Mouse (Mus musculus): Measurements from ENCODE around the gene Kif5a.

Kif5a gene

GRCm38 (mm10) chr10:127189651-127190381, 73.3 kb downstream of the Kif5a start, which contains the start of gene Arhgef25:
TSS of gene Arhgef25 (minus strand) at chr10:127190083.
- DNase-seq: peak in 1 of 2 experiments; percentile 57

- DNase-seq: peak; percentile 59 to 64
These were observed 74.0 kb downstream of the Kif5a start for GRCm38 (mm10) chr10:127189116-127189650.

DNA sequence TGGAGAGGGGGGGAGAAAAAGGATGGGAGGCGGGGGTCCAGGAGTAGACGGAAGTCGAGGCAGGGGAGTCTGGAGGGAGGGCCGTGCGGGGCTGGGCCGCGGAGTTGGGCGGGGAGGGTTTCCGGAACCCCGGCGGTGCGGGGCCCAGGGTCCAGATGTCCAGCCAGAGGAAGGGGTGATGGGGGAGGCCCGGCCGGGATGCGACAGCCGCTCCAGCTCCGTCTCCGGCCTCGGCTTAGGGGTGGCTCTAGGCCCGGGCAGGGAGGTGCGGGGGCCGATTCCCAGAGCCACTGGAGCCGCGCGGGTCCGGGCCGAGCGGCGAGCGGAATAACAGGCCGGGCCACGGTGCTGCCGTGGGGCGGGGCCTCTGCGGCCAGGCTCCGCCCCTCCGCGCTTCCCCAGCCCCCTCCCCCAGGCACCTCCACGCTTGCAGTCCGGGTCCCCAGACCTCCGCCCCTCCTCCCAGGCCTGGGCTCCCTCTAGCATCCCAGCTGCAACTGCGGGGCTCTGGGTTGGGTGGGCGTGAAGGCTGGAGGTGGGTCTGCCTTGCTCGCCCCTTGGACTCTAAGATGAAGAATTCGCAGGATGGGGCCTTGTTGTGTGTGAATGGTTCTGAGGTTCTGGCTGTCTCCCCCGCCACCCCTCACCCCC, 74.6 kb downstream of the Kif5a start:
- peak; percentile 81 to 88 for DNase-seq

- DNase-seq: no peak
These were observed 75.1 kb downstream of the Kif5a start for GRCm38 (mm10) chr10:127188079-127188453.

DNA sequence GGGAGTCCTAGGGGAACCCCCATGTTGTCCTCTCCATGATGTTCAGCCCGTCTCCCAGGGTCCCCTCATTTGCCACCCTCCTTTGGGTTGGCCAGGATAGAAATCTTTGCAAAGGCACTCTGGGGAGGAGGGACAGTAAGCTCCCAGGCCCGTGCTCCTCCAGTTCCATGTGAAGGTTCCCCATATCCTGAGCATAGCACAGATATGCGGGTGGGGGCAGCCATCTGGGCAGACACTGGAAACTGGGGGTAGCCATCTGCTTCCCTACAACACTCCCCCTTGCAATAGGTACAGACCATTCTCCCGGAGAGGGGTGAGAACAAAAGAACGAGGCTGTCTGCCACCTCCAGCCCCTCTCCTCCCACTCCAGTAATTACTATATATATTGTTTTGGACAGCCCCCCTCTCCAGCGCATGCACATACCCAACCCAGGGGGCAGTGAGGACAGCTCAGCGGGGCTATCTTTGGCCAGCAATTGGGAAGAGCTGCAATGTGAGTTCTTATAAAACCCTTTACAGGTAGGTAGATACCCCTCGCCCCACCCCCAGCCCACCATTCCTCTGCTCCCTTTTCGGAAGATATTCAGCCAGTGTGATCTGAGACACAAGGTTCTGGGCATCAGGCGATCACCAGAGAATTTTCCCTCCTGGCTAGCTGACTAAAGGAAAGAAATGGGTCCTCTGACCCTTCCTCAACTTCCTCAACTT, 75.6 kb downstream of the Kif5a start:
- DNase-seq: peak; percentile 46 to 61

- DNase-seq: no peak
These were observed 76.7 kb downstream of the Kif5a start for GRCm38 (mm10) chr10:127186451-127186850.

DNA sequence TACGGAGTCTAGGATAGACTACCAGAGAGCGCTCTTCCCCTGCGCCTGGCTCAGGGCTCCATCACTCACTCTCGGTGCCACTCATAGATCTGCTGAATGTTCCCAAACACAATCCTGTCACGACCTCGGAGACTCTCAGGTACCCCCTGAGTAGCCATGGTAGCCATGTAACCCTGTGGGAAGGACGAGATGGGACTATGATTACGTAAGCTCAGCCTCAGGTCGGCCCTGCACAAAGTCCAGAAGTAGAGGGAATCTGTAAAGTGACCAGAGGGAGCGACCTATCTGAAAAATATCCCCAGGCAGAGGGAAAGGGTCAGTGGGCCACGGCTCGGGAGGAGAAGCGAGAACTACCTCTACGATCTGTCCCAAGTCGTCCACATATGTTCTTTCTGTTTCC, 77.6 kb downstream of the Kif5a start:
- DNase-seq: no peak

GRCm38 (mm10) chr10:127185101-127185500, 78.0 kb downstream of the Kif5a start:
- no peak for DNase-seq

- DNase-seq: no peak
These were observed 79.4 kb downstream of the Kif5a start for GRCm38 (mm10) chr10:127183759-127184158.

DNA sequence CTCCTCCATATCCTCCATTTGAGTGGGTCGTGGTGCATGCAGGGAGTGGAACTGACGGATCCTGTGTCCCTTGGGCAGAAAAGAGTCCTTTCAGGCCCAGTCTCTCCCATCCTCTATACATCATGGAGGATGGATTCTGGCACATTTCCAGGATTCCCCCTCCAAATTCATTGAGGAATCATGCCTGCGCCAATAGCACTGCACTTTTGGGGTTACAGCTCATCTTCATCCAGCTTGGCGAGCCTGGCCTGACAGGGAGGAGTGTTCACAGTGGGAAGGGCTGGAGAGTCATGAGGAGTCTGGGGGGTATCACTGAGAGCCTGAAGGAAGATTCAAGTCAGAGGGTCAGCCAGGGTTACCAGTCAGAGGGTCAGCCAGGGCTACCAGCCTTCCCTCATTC, 80.5 kb downstream of the Kif5a start:
- DNase-seq: no peak

- DNase-seq: no peak
These were observed 81.6 kb downstream of the Kif5a start for GRCm38 (mm10) chr10:127181566-127181965.

- no peak for DNase-seq
These were observed 82.5 kb downstream of the Kif5a start for GRCm38 (mm10) chr10:127180695-127181047.

DNA sequence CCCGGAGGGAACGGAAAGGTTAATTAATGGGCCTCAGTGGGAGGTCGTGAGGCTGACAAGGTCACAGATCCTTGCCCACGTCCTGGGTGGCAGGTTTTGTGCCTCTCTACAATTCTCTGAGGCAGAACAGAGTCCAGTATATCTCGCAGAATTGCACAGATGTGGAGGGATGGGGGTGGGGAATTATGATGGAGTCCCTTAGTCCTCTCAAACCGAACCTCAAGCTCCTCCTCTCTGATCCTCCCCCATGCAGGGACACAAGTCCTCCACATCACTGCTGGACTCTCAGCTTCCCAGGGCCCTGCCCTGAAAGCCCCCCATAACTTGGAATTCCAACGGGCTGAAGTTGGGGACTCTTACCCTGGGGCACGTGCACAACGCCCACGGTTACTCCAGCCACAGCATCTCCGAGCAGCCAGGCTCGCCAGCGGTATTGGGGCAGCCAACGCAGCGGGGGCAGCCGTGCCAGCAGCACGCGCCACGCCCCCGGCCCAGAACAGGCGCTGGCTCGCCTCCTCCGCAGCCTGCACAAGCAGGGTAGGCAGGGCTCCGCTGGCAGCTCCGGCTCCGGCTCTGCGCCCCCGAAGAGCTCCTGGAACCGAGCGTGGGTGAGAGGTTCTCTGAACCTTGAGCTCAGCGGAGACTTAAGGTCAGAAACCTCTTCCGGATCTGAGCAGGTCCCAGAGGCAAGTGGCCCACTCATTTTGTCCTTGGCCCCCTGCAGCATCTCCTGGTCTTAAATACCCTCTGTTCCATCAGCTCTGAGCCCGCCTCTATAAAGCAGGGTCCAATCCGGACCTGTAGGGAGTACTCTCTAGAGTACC, 83.1 kb downstream of the Kif5a start, which contains the start of gene Slc26a10:
Gene Slc26a10, minus strand, starts transcription at position 775 of the 824 bp plus-strand sequence.
- DNase-seq: peak; percentile 2 to 29

DNA sequence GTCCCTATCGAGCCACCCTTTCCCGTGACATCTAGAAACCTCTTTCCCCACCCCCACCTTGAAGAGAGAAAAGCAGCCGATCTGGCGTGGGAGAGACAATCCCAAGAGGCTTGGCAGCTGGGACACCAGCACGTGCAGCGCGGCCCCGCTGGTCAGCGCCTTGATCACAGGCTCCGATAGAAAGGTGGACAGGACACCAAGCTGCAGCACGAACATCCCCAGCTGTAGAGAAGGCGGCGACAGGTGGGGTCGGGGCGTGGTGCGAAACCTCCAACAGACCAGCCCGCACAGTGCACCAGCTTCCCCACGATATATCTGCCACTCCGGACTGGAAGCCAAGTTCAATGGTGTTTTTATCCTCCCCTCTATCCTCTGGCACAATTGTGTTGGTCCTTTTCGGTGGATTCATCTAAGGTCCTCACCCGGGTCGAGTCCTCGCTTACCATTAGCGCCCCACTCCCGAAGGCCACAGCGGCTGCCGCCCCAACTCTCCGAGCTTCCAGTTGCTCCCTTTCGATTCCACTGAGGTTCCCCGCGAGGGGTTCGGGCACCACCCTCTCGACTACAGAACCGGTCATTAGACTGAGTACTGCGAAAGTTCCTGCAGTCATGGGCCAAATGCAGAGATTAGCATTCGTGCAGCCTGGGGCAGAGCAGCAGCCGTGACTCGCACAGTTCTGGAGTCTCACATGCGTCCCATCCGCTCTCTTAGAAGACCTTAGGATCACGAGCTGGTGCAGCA, 84.7 kb downstream of the Kif5a start:
- peak; percentile 30 to 44 for DNase-seq

- DNase-seq: peak; percentile 86 to 89
These were observed 85.4 kb downstream of the Kif5a start for GRCm38 (mm10) chr10:127177719-127178118.

DNA sequence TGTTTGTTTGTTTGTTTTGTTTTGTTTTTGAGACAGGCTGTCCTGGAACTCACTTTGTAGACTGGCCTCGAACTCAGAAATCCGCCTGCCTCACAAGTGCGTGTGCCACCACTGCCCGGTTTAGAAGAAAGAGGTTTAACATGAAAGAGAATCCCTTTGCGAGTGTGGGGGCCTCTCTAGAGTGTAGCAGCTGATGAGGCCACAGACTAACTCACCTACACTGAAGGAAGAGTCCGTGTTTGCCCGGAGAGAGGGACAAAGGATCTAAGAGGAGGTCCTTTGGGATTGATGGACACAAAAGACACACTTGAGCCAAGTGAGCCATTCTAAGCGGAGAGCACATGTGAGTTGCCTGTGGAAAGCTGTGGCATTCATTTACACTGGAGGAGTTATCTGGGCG, 85.9 kb downstream of the Kif5a start:
- no peak for DNase-seq

DNA sequence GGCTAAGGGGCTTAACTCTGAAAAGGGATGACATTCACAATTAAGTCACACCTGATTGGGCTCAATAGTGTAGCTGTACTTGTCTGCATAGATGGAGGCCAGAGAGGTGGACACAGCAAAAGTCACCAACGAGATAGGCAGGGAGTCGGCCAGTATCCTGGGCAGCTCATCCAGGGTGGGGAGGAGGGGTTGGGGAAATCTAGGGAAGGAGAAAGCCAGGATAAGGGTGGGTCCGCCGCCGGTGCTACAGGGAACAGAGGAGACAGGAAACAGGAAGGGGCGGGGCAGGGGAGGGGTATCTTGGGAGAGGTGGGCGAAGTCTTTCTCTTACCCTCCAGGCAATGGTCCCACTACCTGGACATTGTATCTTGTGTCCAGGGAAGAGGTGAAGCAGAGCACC, 86.4 kb downstream of the Kif5a start:
- DNase-seq: no peak

DNA sequence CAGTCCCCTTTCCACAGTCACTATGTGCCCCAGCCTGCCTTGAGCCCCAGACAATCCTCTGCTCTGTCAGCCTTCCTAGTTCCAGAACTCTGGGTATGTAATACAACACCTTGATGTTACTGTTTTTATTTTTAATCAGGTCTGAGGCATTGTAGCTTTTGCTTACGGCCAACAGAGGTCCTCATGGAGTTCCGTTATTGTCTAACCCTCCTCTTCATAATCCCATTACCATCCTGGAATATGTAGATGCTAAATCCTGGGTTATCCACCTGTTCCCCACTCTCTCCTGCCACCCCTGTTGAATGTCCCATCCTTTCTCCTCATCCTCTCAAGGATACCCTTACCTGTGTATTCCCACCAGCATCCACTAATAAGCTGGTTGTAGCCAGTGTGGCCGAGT, 86.9 kb downstream of the Kif5a start:
- DNase-seq: no peak

All from cerebellum, postnatal 25 days (tissue).